Mouse (Mus musculus) heart, embryonic 12.5 days (tissue): ENCODE results near the gene Xirp1. TPM values are rescaled to one million over a fixed set of nuclear protein-coding genes. Genes with fewer than 3 reads are reported as not detected.
A peak's percentile ranks its signal among the peaks of the same experiment; 100 is the strongest.

ENCODE experiments used
- ATAC-seq: fragments of 200-750 bp; cut with Nextera tagmentation; 2 replicates; pipeline ENCODE4 v1.8.0; 2017; ENCODE audit warnings: moderate TSS enrichment, moderate library complexity; ENCODE audit not compliant: insufficient number of reproducible peaks, low FRiP score
- H3K27ac ChIP-seq: fragments of 300-500 bp; sonication (generic); 2 replicates; pipeline ENCODE4 v1.5.1; 2016; ENCODE audit warnings: mild to moderate bottlenecking, moderate library complexity; ENCODE audit not compliant: poor library complexity, severe bottlenecking
- H3K27me3 ChIP-seq: fragments of 300-500 bp; sonication (generic); replicated peaks from 2 replicates; pipeline ENCODE4 v1.6.1; 2016; ENCODE audit warnings: mild to moderate bottlenecking, moderate library complexity
- H3K36me3 ChIP-seq: fragments of 300-500 bp; sonication (generic); 2 replicates; pipeline ENCODE4 v1.6.1; 2016; ENCODE audit warnings: mild to moderate bottlenecking, moderate library complexity
- H3K4me1 ChIP-seq: fragments of 300-500 bp; sonication (generic); replicated peaks from 2 replicates; pipeline ENCODE4 v1.6.1; 2016; ENCODE audit warnings: mild to moderate bottlenecking
- H3K4me2 ChIP-seq: fragments of 300-500 bp; sonication (generic); 2 replicates; pipeline ENCODE4 v1.6.1; 2016; ENCODE audit warnings: mild to moderate bottlenecking, moderate library complexity
- H3K4me3 ChIP-seq: fragments of 300-500 bp; sonication (generic); 2 replicates; pipeline ENCODE4 v1.5.1; 2016; ENCODE audit warnings: mild to moderate bottlenecking
- H3K9ac ChIP-seq: fragments of 300-500 bp; sonication (generic); 2 replicates; pipeline ENCODE4 v1.6.1; 2016; ENCODE audit warnings: mild to moderate bottlenecking, moderate library complexity
- H3K9me3 ChIP-seq: fragments of 300-500 bp; sonication (generic); replicated peaks from 2 replicates; pipeline ENCODE4 v1.6.1; 2016; ENCODE audit warnings: mild to moderate bottlenecking, moderate library complexity
- WGBS: fragments of 180-500 bp; shearing (Covaris S2); methylation state at CpG from one replicate; pipeline ENCODE4 v1.1.7; 2016; 5-methylcytosine and 5-hydroxymethylcytosine counted together
- polyA plus RNA-seq: library from polyadenylated mRNA; unstranded; fragments of >200 nt; fragmentation: Nextera tagmentation; extraction: Ambion mirVana; gene quantifications from 2 replicates; pipeline ENCODE4 v1.2.1, GENCODE M21; 2016

The Xirp1 gene
- polyA plus RNA-seq, 1 experiment from 2014 or later = 82.9 TPM

DNA sequence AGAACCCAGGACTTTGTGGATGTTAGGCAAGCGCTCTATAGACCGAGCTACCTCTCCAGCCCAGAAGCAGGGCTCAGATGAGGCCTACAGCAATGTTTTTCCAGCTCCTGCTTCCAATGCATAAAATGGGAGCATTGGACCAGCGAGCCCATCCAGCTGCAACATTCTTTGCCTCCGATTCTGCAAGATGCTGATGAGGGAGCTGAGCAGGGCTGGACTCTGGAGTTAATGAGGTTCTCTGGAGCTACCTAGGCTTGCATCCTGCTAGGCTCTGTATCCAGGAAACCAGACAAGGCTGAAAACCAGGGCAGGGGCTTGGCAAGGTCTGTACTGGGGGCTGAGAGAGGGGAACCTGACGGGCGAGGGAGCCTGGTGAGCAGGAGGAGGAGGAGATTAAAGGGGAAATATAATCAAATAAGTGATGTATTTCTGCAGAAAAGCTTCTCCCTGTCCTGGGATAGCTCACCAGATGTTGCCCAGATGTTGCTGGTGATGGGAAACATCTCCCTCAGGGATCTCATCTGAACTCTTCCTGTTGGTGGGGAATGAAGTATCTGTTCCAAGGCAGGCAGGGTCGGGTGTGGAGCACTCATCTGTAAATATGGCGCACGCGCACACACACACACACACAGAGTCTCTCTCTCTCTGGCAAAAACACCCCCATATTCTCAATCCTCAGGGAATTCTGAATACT lies 37.4 kb downstream of the Xirp1 start:
- Histone ChIP-seq H3K4me3 (no peak overlapping the region), H3K9me3 (no peaks in the 10 kb centered on the region), H3K27me3 (no peaks in the 10 kb centered on the region), H3K9ac (no peak overlapping the region), H3K4me1 (peaks cover 29% of the 10 kb centered on the region), H3K36me3 (no peaks in the 10 kb centered on the region), H3K27ac (no peak overlapping the region), H3K4me2 (no peak overlapping the region)
- WGBS = 82% methylated on average over 10 of the region's 10 CpGs
- ATAC-seq = no peak

DNA sequence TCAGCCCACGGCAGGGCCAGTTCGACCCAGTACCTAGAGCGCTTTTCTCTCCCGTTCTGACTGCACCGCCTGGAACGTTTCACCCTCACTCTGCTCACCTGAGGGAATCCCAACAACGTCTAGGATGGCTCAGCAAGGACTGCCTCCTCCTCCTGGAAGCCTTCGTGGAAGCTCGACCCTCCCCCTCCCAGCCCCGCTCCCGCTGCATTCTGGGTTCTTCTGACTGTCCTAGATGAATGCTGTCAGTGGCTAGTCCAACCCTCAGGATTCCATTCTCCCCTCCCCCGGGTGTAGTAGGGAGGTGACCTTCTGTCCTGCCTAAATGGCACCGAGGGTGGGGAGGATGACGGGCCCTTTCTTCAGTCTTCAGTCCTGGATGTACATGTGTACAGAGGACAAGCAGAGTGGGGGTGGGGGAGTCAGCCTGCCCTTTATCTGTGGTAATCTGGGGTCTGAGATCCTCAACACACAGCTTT lies 38.8 kb downstream of the Xirp1 start, which contains the start of gene Csrnp1:
Gene Csrnp1 (minus strand): TSS at position 123 of the 476 bp plus-strand sequence.
- Histone ChIP-seq H3K4me2 (peak within 1 kb of the TSS; percentile 94), H3K36me3 (no peaks in the 10 kb centered on the region), H3K9me3 (no peaks in the 10 kb centered on the region), H3K9ac (peak within 1 kb of the TSS; percentile 90), H3K4me3 (peak within 1 kb of the TSS; percentile 80), H3K27ac (peak within 1 kb of the TSS; percentile 99), H3K27me3 (no peaks in the 10 kb centered on the region), H3K4me1 (peaks cover 43% of the 10 kb centered on the region)
- 7% methylated on average over 14 of the region's 14 CpGs for WGBS
- no peak for ATAC-seq

GRCm38 (mm10) chr9:119983585-119984535 lies 39.5 kb downstream of the Xirp1 start:
- Histone ChIP-seq H3K9ac (peak overlapping the region; percentile 90), H3K4me1 (peaks cover 50% of the 10 kb centered on the region), H3K9me3 (no peaks in the 10 kb centered on the region), H3K27me3 (no peaks in the 10 kb centered on the region), H3K36me3 (no peaks in the 10 kb centered on the region), H3K4me3 (peak overlapping the region; percentile 80), H3K4me2 (peak overlapping the region; percentile 94), H3K27ac (peak overlapping the region; percentile 99)
- under 1% methylated on average over 72 of the region's 79 CpGs for WGBS
- ATAC-seq = peak; percentile 90

GRCm38 (mm10) chr9:119982956-119983551 lies 40.3 kb downstream of the Xirp1 start:
- no peaks in the 10 kb centered on the region for H3K9me3 ChIP-seq
- under 1% methylated on average over 48 of the region's 48 CpGs for WGBS
- H3K36me3 ChIP-seq = no peaks in the 10 kb centered on the region
- H3K4me3 ChIP-seq = peak overlapping the region; percentile 80
- peaks cover 58% of the 10 kb centered on the region for H3K4me1 ChIP-seq
- peak overlapping the region; percentile 94 for H3K4me2 ChIP-seq
- H3K9ac ChIP-seq = peak overlapping the region; percentile 90
- no peaks in the 10 kb centered on the region for H3K27me3 ChIP-seq
- H3K27ac ChIP-seq = peak overlapping the region; percentile 99
- ATAC-seq = peak; percentile 4; the same call in 1 of the 2 replicates

- peak overlapping the region; percentile 99 for H3K27ac ChIP-seq
- H3K4me1 ChIP-seq = peaks cover 66% of the 10 kb centered on the region
Measured at GRCm38 (mm10) chr9:119982241-119982811, 41.1 kb downstream of the Xirp1 start.

DNA sequence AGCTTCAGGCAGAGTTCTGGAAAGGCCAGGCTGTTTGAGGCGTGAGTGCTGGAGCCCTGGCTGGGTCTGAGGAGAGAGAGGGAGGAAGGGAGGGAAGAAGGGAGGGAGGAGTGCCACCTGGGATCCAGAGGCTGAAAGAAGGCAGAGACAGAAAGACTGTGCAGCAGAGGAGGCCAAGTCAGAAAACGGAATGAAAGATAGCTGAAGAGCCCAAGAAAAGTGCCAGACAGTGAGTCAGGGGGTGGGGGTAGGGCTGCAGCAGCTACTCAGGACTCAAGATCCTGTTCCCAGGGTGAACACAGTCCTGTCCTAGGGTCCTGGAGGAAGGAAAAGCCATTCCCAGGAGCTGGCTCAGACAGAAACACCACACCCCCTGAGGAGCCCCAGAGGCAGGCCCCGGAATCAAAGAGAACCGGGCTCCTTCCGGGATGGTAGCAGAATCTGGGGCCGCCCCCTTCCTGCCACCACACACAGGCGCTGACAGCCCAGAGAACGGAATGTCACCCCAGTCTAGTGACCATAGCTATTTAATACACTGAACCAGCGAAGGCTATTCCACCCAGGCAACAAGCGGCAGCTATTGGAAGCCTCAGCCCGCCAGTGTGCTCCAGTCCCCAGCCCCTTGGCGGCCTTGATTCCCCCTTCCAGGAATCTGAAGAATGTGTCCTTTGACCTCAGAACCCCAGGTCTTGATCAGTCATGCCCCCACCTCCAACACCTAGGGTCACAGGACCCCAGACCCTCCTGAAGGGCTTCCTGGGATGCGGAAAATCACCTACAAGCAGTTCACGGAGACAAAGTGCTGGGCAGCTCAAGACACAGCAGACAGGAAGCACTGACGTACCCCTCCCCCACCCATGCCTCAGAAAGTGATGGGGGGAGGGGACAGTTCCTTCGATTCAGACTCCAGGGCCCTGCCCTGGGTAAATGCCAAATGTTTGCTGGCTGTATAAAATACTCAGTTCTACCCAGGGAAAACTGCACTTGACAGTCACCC lies 41.9 kb downstream of the Xirp1 start:
- Histone ChIP-seq H3K4me1 (peaks cover 74% of the 10 kb centered on the region), H3K4me2 (peak overlapping the region; percentile 94), H3K27me3 (no peaks in the 10 kb centered on the region), H3K9me3 (no peaks in the 10 kb centered on the region), H3K9ac (peak overlapping the region; percentile 90), H3K36me3 (no peaks in the 10 kb centered on the region), H3K4me3 (peak overlapping the region; percentile 80), H3K27ac (peak overlapping the region; percentile 99)
- under 1% methylated on average over 16 of the region's 16 CpGs for WGBS
- peak; percentile 40 for ATAC-seq

More at GRCm38 (mm10) chr9:119982241-119982811, 41.1 kb downstream of the Xirp1 start:
- Histone ChIP-seq H3K4me3 (peak overlapping the region; percentile 80), H3K9me3 (no peaks in the 10 kb centered on the region), H3K27me3 (no peaks in the 10 kb centered on the region), H3K9ac (peak overlapping the region; percentile 90), H3K4me2 (peak overlapping the region; percentile 94), H3K36me3 (no peaks in the 10 kb centered on the region)
- peak; percentile 23; the same call in 1 of the 2 replicates for ATAC-seq
- WGBS = 1% methylated on average over 11 of the region's 11 CpGs

- ATAC-seq = no peak
- Histone ChIP-seq H3K36me3 (no peaks in the 10 kb centered on the region), H3K9ac (peak overlapping the region; percentile 90), H3K4me1 (peaks cover 76% of the 10 kb centered on the region), H3K27ac (peak overlapping the region; percentile 99), H3K4me3 (peak overlapping the region; percentile 80), H3K9me3 (no peaks in the 10 kb centered on the region), H3K4me2 (peak overlapping the region; percentile 94), H3K27me3 (no peaks in the 10 kb centered on the region)
- 2% methylated on average over 4 of the region's 4 CpGs for WGBS
Measured at GRCm38 (mm10) chr9:119980770-119981182, 42.6 kb downstream of the Xirp1 start.

DNA sequence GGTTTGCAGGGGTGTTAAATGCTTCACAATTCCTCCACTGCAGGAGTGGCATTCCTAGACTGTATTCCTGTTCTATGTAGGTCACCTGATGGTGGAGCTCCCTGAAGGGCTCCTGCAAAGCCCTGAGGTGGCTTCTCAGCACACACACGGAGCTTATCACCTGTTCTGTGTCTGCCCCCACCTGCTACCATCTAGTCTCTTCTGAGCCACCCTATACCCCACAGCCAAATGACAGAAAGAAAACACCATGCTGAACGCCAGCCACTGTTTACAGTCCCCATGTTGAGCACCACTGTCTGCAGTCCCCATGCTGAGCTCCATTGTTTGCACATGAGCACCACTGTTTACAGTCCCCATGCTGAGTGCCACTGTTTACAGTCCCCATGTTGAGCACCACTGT lies 43.6 kb downstream of the Xirp1 start:
- 0 out of 2 replicates have a peak overlapping the region, but pooled peaks have one; percentile 41 for H3K9ac ChIP-seq
- no peak overlapping the region for H3K4me3 ChIP-seq
- ATAC-seq = no peak
- peak overlapping the region; percentile 35; the same call in 1 of the 2 replicates for H3K27ac ChIP-seq
- peaks cover 74% of the 10 kb centered on the region for H3K4me1 ChIP-seq
- 0 out of 2 replicates have a peak overlapping the region, but pooled peaks have one; percentile 6 for H3K4me2 ChIP-seq
- WGBS = 54% methylated on average over 2 of the region's 2 CpGs
- H3K36me3 ChIP-seq = peaks cover 6% of the 10 kb centered on the region; the same call in 1 of the 2 replicates
- H3K9me3 ChIP-seq = no peaks in the 10 kb centered on the region
- no peaks in the 10 kb centered on the region for H3K27me3 ChIP-seq

DNA sequence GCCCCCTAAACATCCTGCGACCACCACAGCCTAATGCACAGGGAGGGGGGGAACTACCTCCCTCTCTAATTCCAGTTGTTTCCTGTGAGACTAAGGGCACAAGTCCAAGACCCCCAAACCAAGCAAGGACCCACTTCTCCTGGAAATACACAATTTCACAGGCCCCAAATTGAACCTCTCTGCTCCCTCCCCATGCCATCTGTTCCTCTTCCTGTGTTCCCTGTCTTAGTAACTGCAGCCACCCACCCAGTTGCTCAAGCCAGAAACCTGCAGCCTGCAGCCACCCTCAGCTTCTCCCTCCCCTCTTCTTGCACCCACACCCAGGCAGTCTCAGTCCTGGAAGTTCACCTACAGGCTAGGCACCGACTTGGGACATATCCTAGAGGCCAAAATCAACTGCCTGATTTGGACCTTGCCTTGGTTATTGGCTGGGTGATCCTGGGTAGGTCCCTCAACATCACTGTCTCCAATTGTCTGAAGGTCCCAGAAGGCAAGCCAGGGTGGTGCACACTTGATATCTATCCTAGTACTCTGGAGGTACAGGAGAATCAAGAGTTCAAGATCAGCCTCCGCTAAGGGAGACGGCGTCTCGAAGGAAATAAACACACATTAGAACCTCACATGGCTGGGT lies 44.5 kb downstream of the Xirp1 start:
- Histone ChIP-seq H3K9me3 (no peaks in the 10 kb centered on the region), H3K27ac (peak overlapping the region; percentile 17), H3K36me3 (peaks cover 15% of the 10 kb centered on the region), H3K9ac (peak overlapping the region; percentile 43; the same call in 1 of the 2 replicates), H3K4me1 (peaks cover 66% of the 10 kb centered on the region), H3K4me2 (no peak overlapping the region), H3K27me3 (no peaks in the 10 kb centered on the region), H3K4me3 (no peak overlapping the region)
- no peak for ATAC-seq
- WGBS = 79% methylated on average over 6 of the region's 6 CpGs
